Mouse (Mus musculus) CH12.LX (cell line): ENCODE data around the gene Psmg1.

ENCODE experiments used
- CTCF ChIP-seq, 2 experiments: IDR thresholded peaks in 1 of 2; conservative IDR thresholded peaks in 1 of 2; 2 replicates each; pipeline ENCODE4 v1.5.1; 2011 to 2012; ENCODE audit warnings: low read depth in 2 of 2, low read length in 2 of 2, improper control_type of control experiment in 1 of 2, inconsistent platforms in 1 of 2, mild to moderate bottlenecking in 1 of 2, moderate library complexity in 1 of 2
- E2F4 ChIP-seq: IDR thresholded peaks from 2 replicates; pipeline ENCODE4 v1.6.1; 2011; ENCODE audit warnings: low read depth, low read length, improper control_type of control experiment; ENCODE audit not compliant: insufficient replicate concordance
- IRF4 ChIP-seq: IDR thresholded peaks from 2 replicates; pipeline ENCODE4 v1.6.1; 2014; ENCODE audit warnings: low read depth, mild to moderate bottlenecking, inconsistent platforms, low read length, improper control_type of control experiment
- MAX ChIP-seq: IDR thresholded peaks from 2 replicates; pipeline ENCODE4 v1.6.1; 2011; ENCODE audit warnings: low read length, improper control_type of control experiment
- POLR2A ChIP-seq: IDR thresholded peaks from 2 replicates; pipeline ENCODE4 v1.6.1; 2011; ENCODE audit warnings: low read depth, mild to moderate bottlenecking, improper control_type of control experiment, low read length
- SIN3A ChIP-seq: IDR thresholded peaks from 2 replicates; pipeline ENCODE4 v1.6.1; 2012; ENCODE audit warnings: low read length, improper control_type of control experiment, inconsistent platforms
- ZC3H11A ChIP-seq: IDR thresholded peaks from 2 replicates; pipeline ENCODE4 v1.6.1; 2012; ENCODE audit warnings: low read depth, mild to moderate bottlenecking, inconsistent platforms, low read length, improper control_type of control experiment

DNA sequence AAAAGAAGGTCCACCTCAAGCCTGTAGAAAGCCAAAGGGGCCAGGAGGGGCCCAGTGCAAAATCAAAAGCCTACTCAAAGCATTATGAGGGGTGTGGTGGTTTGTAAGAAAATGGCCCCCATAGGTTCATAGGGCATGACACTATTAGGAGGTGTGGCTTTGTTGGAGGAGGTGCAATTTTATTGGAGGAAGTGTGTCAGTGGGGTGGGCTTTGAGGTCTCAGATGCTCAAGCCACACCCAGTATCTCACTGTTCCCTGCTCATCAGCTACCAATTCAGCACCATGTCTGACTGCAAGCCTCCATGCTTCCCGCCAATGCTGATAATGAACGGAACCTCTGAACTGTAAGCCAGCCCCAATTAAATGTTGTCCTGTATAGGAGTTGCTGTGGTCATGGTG lies 39.3 kb downstream of the Psmg1 start:
- TF ChIP-seq IRF4 (no peak), E2F4 (no peak), CTCF (conservative IDR thresholded peaks at IDR 0.05 in 1 of 2, IDR thresholded peaks at IDR 0.05 in 1 of 2; ENCODE audit: low read depth in 2 of 2, low read length in 2 of 2) (no peak), POLR2A (no peak), SIN3A (no peak), MAX (no peak), ZC3H11A (no peak)
